Mouse (Mus musculus): ENCODE measurements around the gene Stap2.

- TF ChIP-seq CTCF (IDR thresholded peaks at IDR 0.05; ENCODE audit: extremely low read depth, insufficient read depth, low read length) (no peak), POLR2A (IDR thresholded peaks at IDR 0.05; ENCODE audit: extremely low read depth, insufficient read depth, low read length) (no peak)
Measured at GRCm38 (mm10) chr17:55957726-55958583, 47.4 kb downstream of the Stap2 start.

Data from cortical plate, adult 2 months (tissue).